Mouse (Mus musculus) neural tube, embryonic 11.5 days (tissue): Measurements from ENCODE around the gene Gprc5a. TPM values are rescaled to one million over a fixed set of nuclear protein-coding genes. Genes with fewer than 3 reads are reported as not detected.

Source experiments
- ATAC-seq: fragments of 200-750 bp; cut with Nextera tagmentation; 2 replicates; pipeline ENCODE4 v1.8.0; 2017; ENCODE audit warnings: moderate number of reproducible peaks, mild to moderate bottlenecking, moderate TSS enrichment, moderate library complexity; ENCODE audit not compliant: insufficient read depth, low FRiP score, low TSS enrichment
- DNase-seq: peaks from one replicate; pipeline ENCODE4 v3.0.0-alpha.2; 2015; ENCODE audit warnings: low spot score
- H3K27ac ChIP-seq: fragments of 300-500 bp; sonication (generic); 2 replicates; pipeline ENCODE4 v1.5.1; 2014; ENCODE audit warnings: low read depth, mild to moderate bottlenecking, low read length
- H3K27me3 ChIP-seq: fragments of 300-500 bp; sonication (generic); 2 replicates; pipeline ENCODE4 v1.6.1; 2014; ENCODE audit warnings: mild to moderate bottlenecking, low read length, mixed read lengths; ENCODE audit not compliant: control insufficient read depth, insufficient read depth
- H3K36me3 ChIP-seq: fragments of 300-500 bp; sonication (generic); 2 replicates; pipeline ENCODE4 v1.6.1; 2014; ENCODE audit warnings: mild to moderate bottlenecking, low read length, moderate library complexity, mixed read lengths; ENCODE audit not compliant: control insufficient read depth, insufficient read depth
- H3K4me1 ChIP-seq: fragments of 300-500 bp; sonication (generic); 2 replicates; pipeline ENCODE4 v1.6.1; 2014; ENCODE audit warnings: low read length, mixed read lengths; ENCODE audit not compliant: control insufficient read depth, insufficient read depth
- H3K4me2 ChIP-seq: fragments of 300-500 bp; sonication (generic); 2 replicates; pipeline ENCODE4 v1.6.1; 2014; ENCODE audit warnings: low read depth, mild to moderate bottlenecking, moderate library complexity
- H3K4me3 ChIP-seq: fragments of 300-500 bp; sonication (generic); 2 replicates; pipeline ENCODE4 v1.5.1; 2014; ENCODE audit warnings: low read depth, low read length
- H3K9ac ChIP-seq: fragments of 300-500 bp; sonication (generic); 2 replicates; pipeline ENCODE4 v1.6.1; 2014; ENCODE audit warnings: mild to moderate bottlenecking, low read length
- H3K9me3 ChIP-seq: fragments of 300-500 bp; sonication (generic); 2 replicates; pipeline ENCODE4 v1.6.1; 2016; ENCODE audit warnings: low read length; ENCODE audit not compliant: control insufficient read depth
- WGBS: fragments of 180-500 bp; shearing (Covaris S2); extraction: QIAGEN DNeasy Blood & Tissue Kit; methylation state at CpG from one replicate; pipeline ENCODE4 v1.1.7; 2014; 5-methylcytosine and 5-hydroxymethylcytosine counted together
- polyA plus RNA-seq: library from polyadenylated mRNA; unstranded; fragments of >200 nt; fragmentation: Nextera tagmentation; extraction: Ambion mirVana; gene quantifications from 2 replicates; pipeline ENCODE4 v1.2.1, GENCODE M21; 2014

Gprc5a gene
- 5.8 and 7.5 TPM in 2 replicates for polyA plus RNA-seq

DNA sequence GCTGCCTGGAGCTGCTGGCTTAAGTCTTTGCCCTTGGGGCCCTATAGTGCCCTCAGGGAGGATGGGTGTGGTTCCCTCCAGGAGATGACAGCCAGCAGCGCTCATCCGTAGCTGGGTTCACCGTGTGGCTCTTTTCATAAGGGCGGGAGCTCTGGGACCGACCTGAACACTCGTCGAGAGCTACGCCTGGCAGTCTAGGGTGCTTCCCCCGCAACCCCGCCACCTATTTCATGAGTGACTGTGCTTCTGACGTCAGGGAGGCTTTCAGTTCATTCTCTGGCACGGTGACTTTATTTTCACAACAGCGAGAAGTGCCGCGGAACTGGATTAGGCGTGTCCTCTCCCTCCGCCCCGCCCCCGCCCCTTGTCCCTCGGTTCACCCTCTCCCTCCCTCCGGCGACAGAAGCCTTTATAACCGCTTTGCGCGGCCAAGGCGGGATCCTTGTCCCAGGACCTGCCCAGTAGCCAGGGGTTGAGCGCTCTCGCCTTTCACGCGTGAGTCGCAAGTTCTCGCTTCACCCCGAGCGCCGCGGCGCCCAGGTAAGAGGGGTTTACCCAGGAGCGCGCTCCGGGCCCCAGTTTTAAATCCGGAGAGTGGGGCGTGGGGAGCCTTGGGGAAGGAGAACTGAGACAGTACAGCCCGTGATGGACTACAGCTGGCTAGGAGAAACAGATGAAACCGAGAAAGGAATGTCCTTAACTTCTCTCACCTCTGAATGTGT is at the start of gene Gprc5a:
Gprc5a (plus strand) TSS at position 416 of the 722 bp plus-strand sequence.
- Histone ChIP-seq H3K4me1 (peaks cover 12% of the 10 kb centered on the region; the same call in 1 of the 2 replicates), H3K9me3 (no peaks in the 10 kb centered on the region), H3K27me3 (0 out of 2 replicates have a peak, but pooled peaks cover 2% of the 10 kb centered on the region), H3K27ac (no peak within 1 kb of the TSS), H3K36me3 (no peaks in the 10 kb centered on the region), H3K9ac (peak within 1 kb of the TSS; percentile 60), H3K4me3 (peak within 1 kb of the TSS; percentile 42), H3K4me2 (peak within 1 kb of the TSS; percentile 82)
- ATAC-seq: peak; percentile 59
- WGBS: under 1% methylated on average over 44 of the region's 44 CpGs
- DNase-seq: peak; percentile 70

DNA sequence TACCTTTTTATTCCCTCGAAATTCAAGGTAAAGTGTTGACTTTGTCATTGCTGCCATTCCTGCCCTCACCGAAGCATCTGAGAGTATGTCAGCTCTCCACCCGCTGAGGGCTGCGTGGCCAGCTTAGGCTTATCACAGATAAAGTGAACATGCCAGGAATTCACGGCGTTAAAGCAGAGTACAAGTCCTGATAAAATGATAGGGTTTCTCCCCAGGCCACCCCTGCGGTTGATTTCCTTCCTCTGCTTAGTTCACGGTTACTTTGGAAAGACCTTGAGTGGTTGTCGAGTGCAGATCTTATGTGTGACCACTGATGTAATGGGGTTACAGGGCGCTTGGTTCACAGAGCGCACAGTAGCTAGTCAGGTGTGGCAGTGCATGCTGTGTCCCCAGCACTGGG is 48.2 kb upstream of the Gprc5a start:
- no peak overlapping the region for H3K9ac ChIP-seq
- no peak overlapping the region for H3K27ac ChIP-seq
- 95% methylated on average over 11 of the region's 11 CpGs for WGBS
- H3K4me2 ChIP-seq: no peak overlapping the region
- DNase-seq (no peak), ATAC-seq (no peak)
- no peaks in the 10 kb centered on the region for H3K9me3 ChIP-seq
- H3K4me1 ChIP-seq: no peaks in the 10 kb centered on the region; the same call in 1 of the 2 replicates
- peaks cover 34% of the 10 kb centered on the region for H3K36me3 ChIP-seq
- H3K27me3 ChIP-seq: no peaks in the 10 kb centered on the region
- no peak overlapping the region for H3K4me3 ChIP-seq

DNA sequence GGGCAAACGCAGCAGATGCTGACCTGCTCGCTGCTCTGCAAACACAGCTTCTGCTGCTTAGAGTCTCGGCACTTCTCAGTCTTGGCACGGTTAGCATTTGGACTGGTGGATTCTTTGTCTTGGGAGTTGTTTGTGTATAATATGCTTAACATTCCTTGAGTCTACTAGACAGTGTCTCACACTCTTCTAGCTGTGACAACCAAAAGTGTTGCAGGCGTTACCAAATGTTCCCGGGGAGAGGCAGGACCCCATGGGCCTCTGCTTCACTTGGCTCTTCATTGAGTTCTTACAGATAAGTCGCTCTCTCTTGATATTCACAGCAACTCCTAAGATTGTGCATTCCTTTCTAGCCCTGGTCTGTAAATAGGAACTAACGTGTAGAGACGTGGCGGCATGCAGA is 45.9 kb upstream of the Gprc5a start:
- H3K4me1 ChIP-seq: no peaks in the 10 kb centered on the region
- no peaks in the 10 kb centered on the region for H3K27me3 ChIP-seq
- no peaks in the 10 kb centered on the region for H3K9me3 ChIP-seq
- H3K36me3 ChIP-seq: peaks cover 35% of the 10 kb centered on the region
- DNase-seq (no peak), ATAC-seq (no peak)
- H3K9ac ChIP-seq: no peak overlapping the region
- WGBS: 93% methylated on average over 10 of the region's 10 CpGs
- H3K4me2 ChIP-seq: no peak overlapping the region
- no peak overlapping the region for H3K27ac ChIP-seq
- H3K4me3 ChIP-seq: no peak overlapping the region

DNA sequence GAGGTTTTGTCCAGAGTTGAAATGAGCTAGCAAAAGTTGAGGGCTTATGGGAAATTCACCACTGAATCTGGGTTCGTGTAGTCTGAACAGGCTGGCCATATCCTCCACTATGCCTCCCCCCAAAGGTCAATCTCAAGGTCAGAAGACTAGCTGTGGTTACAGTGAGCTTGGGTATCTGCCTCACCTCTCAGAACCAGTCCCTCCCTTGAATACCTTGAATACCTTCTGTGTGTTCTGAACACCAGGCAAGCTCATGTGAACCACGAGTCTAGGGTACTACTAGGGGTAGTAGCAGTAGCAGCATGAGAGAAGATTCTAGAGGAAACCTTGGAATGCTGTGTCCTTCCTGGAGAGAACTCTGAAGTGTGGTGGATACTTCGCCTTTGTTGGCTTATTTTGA is 43.8 kb upstream of the Gprc5a start:
- WGBS: 86% methylated on average over 3 of the region's 3 CpGs

DNA sequence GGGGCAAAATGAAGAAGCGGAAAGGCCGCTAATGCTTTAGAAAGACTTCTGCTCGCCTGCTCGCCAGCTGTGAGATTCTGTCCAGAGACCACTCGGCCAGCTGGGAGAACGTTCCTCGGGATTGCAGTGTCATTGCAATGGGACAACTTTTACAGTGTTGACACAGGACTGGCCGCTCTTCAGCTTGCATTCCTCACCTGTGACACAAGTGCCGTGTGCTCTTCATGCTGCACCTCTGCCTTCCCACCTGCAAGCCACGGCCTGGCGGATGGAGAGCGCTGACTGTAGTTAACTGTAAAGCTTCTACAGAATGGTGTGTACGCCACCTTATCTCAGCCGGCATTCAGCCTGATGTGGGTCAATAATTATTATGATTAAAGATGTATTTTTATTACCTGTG is 42.1 kb upstream of the Gprc5a start:
- Histone ChIP-seq H3K27ac (no peak overlapping the region), H3K36me3 (peaks cover 16% of the 10 kb centered on the region), H3K9me3 (no peaks in the 10 kb centered on the region), H3K4me3 (no peak overlapping the region), H3K9ac (no peak overlapping the region), H3K4me1 (no peaks in the 10 kb centered on the region), H3K4me2 (no peak overlapping the region), H3K27me3 (no peaks in the 10 kb centered on the region)
- no peak for DNase-seq
- WGBS: 94% methylated on average over 14 of the region's 14 CpGs
- ATAC-seq: no peak

More for the DNA sequence above, 43.8 kb upstream of the Gprc5a start:
- H3K4me2 ChIP-seq: no peak overlapping the region
- peaks cover 26% of the 10 kb centered on the region for H3K36me3 ChIP-seq
- no peaks in the 10 kb centered on the region for H3K27me3 ChIP-seq
- ATAC-seq (no peak), DNase-seq (no peak)
- no peak overlapping the region for H3K27ac ChIP-seq
- no peaks in the 10 kb centered on the region for H3K4me1 ChIP-seq
- no peaks in the 10 kb centered on the region for H3K9me3 ChIP-seq
- H3K4me3 ChIP-seq: no peak overlapping the region
- no peak overlapping the region for H3K9ac ChIP-seq

DNA sequence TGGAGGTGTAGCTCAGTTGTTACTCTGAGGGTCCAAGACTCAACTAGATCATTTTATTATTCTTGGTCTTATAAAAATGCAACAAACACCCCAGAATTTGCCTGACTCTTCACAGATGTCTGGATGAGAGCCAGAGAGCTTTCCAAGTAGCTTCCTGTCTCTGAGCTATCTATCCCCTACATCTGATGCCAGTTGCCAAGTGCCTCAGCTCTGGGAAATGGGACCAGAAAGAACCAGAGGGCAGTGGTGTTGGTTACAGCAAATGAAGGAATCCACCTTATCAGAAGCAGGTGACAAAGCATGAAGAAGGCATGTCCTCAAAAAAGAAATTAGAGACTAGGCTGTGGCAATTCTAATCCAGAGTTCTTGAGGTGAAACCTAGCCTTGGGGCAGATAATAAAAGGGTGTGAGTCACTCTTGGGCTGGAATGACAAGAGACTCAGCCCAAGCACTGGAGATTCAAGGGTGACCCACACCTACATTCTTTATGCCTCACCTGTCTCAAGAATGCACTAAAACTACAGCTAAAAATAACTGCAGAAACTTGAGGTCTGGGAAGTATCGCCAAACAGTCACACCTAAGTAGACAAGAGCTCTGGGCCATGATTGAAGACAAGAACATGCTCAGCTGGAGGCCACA is 40.5 kb upstream of the Gprc5a start:
- H3K9ac ChIP-seq: no peak overlapping the region
- H3K27ac ChIP-seq: no peak overlapping the region
- ATAC-seq (no peak), DNase-seq (no peak)
- WGBS: 94% methylated on average over 1 of the region's 1 CpGs
- peaks cover 10% of the 10 kb centered on the region for H3K36me3 ChIP-seq
- no peaks in the 10 kb centered on the region for H3K9me3 ChIP-seq
- no peaks in the 10 kb centered on the region for H3K4me1 ChIP-seq
- H3K27me3 ChIP-seq: no peaks in the 10 kb centered on the region
- H3K4me2 ChIP-seq: no peak overlapping the region
- no peak overlapping the region for H3K4me3 ChIP-seq

DNA sequence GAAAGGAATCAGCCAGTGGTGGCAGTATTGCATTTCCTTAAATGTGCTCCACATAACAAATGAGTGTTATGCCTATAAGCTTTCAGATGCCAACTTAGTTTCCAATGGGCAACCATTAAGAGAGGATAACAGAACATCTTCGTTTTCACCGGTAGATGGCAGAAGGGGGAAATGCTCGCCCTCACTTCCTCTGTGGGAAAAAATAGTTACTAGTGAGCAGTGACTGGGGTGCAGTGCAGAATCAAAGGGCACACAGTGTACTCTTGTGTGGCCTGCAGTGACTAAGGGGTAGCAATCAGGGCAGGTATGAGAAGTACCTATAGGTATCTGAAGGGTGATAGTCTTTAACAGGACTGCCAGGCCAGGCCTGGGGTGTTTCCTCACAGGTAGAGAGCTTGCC is 39.2 kb upstream of the Gprc5a start:
- Histone ChIP-seq H3K36me3 (peaks cover 9% of the 10 kb centered on the region), H3K9me3 (no peaks in the 10 kb centered on the region), H3K4me2 (no peak overlapping the region), H3K27ac (no peak overlapping the region), H3K4me1 (no peaks in the 10 kb centered on the region), H3K4me3 (no peak overlapping the region), H3K9ac (no peak overlapping the region), H3K27me3 (no peaks in the 10 kb centered on the region)
- DNase-seq (no peak), ATAC-seq (no peak)
- 5% methylated on average over 3 of the region's 3 CpGs for WGBS

DNA sequence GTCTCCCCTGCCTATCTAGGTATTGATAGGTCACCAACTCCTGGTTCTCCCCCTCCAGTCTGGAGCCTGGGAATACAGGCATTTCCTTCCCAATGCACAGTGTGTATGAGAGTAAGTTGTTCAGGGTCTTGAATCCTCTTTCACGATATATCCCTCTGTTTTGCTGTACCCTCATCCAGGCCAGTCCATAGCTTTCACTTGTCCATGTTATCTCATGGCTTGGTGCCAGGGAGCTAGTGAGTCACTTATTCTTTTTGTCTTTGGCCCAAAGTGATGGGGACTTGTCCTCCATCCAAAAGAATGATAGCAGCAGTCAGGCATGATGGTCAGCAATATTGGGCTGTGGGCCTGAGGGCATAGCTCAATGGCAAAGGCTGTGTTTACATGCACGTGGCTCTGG is 38.7 kb upstream of the Gprc5a start:
- Histone ChIP-seq H3K27ac (no peak overlapping the region), H3K27me3 (no peaks in the 10 kb centered on the region), H3K36me3 (peaks cover 5% of the 10 kb centered on the region), H3K4me3 (no peak overlapping the region), H3K4me1 (no peaks in the 10 kb centered on the region), H3K9ac (no peak overlapping the region), H3K9me3 (no peaks in the 10 kb centered on the region), H3K4me2 (no peak overlapping the region)
- DNase-seq (no peak), ATAC-seq (no peak)
- WGBS: 87% methylated on average over 2 of the region's 2 CpGs

DNA sequence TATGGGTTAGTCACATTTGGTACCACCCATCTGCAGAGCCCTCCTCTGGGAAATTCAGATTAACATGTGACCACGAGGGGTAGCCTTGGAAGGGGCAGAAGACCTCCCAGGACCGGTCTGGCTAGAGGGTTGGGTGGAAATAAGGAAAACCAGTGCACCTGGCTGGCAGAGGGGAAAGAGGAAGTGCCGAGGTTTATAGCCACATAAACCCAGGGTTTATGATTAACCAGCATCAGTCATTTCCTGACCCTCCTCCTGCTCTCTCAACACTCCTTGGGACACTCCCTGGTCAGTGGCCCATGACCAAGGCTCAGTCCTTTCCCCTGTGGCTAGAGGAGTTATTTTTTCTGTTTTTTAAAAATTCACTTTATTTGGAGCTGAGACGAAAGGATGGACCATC is 36.2 kb upstream of the Gprc5a start:
- 55% methylated on average over 4 of the region's 4 CpGs for WGBS
- no peak for DNase-seq
- Histone ChIP-seq H3K4me1 (no peaks in the 10 kb centered on the region), H3K27me3 (no peaks in the 10 kb centered on the region), H3K4me3 (no peak overlapping the region), H3K9me3 (no peaks in the 10 kb centered on the region), H3K9ac (no peak overlapping the region), H3K27ac (no peak overlapping the region), H3K4me2 (no peak overlapping the region), H3K36me3 (no peaks in the 10 kb centered on the region; the same call in 1 of the 2 replicates)
- no peak for ATAC-seq
